Comparison of ENCODE assay signal across 7 mouse cellular contexts in the genomic region with DNA sequence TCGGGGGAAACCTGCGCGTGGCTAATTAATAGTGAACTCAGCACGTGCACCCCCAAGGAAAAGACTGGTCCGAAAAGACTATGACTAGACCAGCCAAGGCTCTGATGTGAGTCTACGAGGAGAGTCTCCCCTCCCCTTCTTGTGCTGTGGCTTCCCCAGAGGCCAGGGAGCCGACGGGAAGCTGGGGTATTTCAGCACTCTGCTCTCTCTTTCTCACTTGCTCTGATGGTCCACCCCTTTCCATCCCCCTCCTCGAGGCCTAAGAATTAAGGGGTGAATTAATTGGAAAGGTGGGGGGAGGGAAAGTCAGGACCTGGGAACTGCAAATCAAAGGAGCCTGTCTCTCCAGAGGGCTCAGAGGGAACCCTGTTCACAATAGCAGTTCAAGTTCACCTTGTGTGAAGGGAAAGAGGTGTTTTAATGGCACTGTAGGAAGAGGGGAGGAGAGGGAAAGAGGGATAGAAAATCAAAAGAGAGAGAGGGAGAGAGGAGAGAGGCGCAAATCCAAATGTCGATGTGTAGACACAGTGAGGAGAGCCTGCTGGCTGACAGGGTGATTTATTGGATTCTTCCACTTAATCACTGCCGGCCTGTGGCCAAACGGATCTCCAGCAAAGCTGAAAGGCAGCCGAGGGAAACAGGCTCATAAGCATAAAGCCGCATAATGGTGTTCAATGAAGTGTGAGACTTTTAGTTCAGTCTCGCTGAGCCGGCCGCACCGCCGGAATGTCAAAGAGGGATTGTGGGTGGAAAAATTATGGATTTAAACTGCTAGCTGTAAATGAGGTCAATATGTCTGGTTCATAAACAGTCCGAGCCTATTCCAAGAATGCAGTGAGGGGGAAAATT.
DNase-seq lines count a peak whose midpoint lies in the region; ATAC-seq lines count a peak whose summit lies in the region.

No protein-coding gene starts in this region.

- intact Hi-C loops in left cerebral cortex, postnatal 25 days (cut with DNase I): loop anchor here (2.0 kb wide), 1 partner anchor 292 kb away; the partner anchor contains the start of gene Tle4

- peaks cover 47% of the 10 kb centered on the region for H3K4me1 ChIP-seq in forebrain, embryonic 12.5 days
- H3K4me1 ChIP-seq in intestine, embryonic 16.5 days (ENCODE audit: control insufficient read depth, insufficient read depth, low read length): 0 out of 2 replicates have a peak, but pooled peaks cover 4% of the 10 kb centered on the region
- peaks cover 32% of the 10 kb centered on the region for H3K4me1 ChIP-seq in neural tube, embryonic 12.5 days

- under 1% methylated on average over 21 of the region's 21 CpGs for WGBS in forebrain, embryonic 12.5 days
- 12% methylated on average over 21 of the region's 21 CpGs for WGBS in intestine, embryonic 16.5 days
- under 1% methylated on average over 21 of the region's 21 CpGs for WGBS in neural tube, embryonic 12.5 days

- DNase-seq in NIH3T3 (ENCODE audit: low read depth): peak; percentile 16
- peak; percentile 72 for DNase-seq in brain, adult 2 months (ENCODE audit: low read depth, low spot score)
- peak; percentile 50 to 60 for DNase-seq in left cerebral cortex, postnatal 25 days (ENCODE audit: low spot score in 2 of 2)
- no peak for DNase-seq in spleen, postnatal 10 days (ENCODE audit: low spot score in 2 of 2)

- no peak overlapping the region for H3K9ac ChIP-seq in forebrain, embryonic 12.5 days
- no peak overlapping the region for H3K9ac ChIP-seq in intestine, embryonic 16.5 days (ENCODE audit: low read depth, low read length)
- no peak overlapping the region for H3K9ac ChIP-seq in neural tube, embryonic 12.5 days

- no peaks in the 10 kb centered on the region for H3K36me3 ChIP-seq in forebrain, embryonic 12.5 days (replicated peaks)
- H3K36me3 ChIP-seq in intestine, embryonic 16.5 days (ENCODE audit: control insufficient read depth, insufficient read depth, low read length): no peaks in the 10 kb centered on the region
- H3K36me3 ChIP-seq in neural tube, embryonic 12.5 days: no peaks in the 10 kb centered on the region

- H3K27me3 ChIP-seq in forebrain, embryonic 12.5 days: peaks cover 30% of the 10 kb centered on the region
- H3K27me3 ChIP-seq in intestine, embryonic 16.5 days (replicated peaks; ENCODE audit: control insufficient read depth, insufficient read depth, low read length): peaks cover 8% of the 10 kb centered on the region; the same call in 1 of the 2 replicates
- H3K27me3 ChIP-seq in neural tube, embryonic 12.5 days (replicated peaks): peaks cover 32% of the 10 kb centered on the region

- ATAC-seq in forebrain, embryonic 12.5 days (ENCODE audit: low FRiP score): peak; percentile 93
- ATAC-seq in intestine, embryonic 16.5 days: peak; percentile 77
- peak; percentile 93 for ATAC-seq in neural tube, embryonic 12.5 days (ENCODE audit: low FRiP score, low read depth)

- no peaks in the 10 kb centered on the region for H3K9me3 ChIP-seq in forebrain, embryonic 12.5 days
- no peaks in the 10 kb centered on the region for H3K9me3 ChIP-seq in intestine, embryonic 16.5 days (ENCODE audit: control insufficient read depth, low read length)
- no peaks in the 10 kb centered on the region for H3K9me3 ChIP-seq in neural tube, embryonic 12.5 days

- H3K27ac ChIP-seq in forebrain, embryonic 12.5 days: peak overlapping the region; percentile 89
- H3K27ac ChIP-seq in intestine, embryonic 16.5 days (ENCODE audit: low read length): no peak overlapping the region
- peak overlapping the region; percentile 53; the same call in 1 of the 2 replicates for H3K27ac ChIP-seq in neural tube, embryonic 12.5 days

- H3K4me2 ChIP-seq in forebrain, embryonic 12.5 days: peak overlapping the region; percentile 46
- peak overlapping the region; percentile 50 for H3K4me2 ChIP-seq in intestine, embryonic 16.5 days (ENCODE audit: low read depth, low read length)
- H3K4me2 ChIP-seq in neural tube, embryonic 12.5 days (replicated peaks): peak overlapping the region; percentile 48

- peak overlapping the region; percentile 10 for H3K4me3 ChIP-seq in forebrain, embryonic 12.5 days (replicated peaks)
- H3K4me3 ChIP-seq in intestine, embryonic 16.5 days (ENCODE audit: low read length): peak overlapping the region; percentile 4
- H3K4me3 ChIP-seq in neural tube, embryonic 12.5 days: no peak overlapping the region

Comparison
In these comparisons a context has a peak if more than half of its experiments do, and no peak if none do; other contexts are left out.
1. DNase-seq: peak in NIH3T3 (single experiment), brain, adult 2 months (single experiment) and left cerebral cortex, postnatal 25 days (2 of 2); none in spleen, postnatal 10 days (0 of 2).
2. Peak in every context shown above with its lines, with median percentiles within 50 percentile points of each other: ATAC-seq and H3K4me2 ChIP-seq.